Mouse (Mus musculus) thymus, adult 2 months (tissue): ENCODE measurements around the gene Troap.

Source experiments
- CTCF ChIP-seq: fragments of 200-500 bp; IDR thresholded peaks from 2 replicates; pipeline ENCODE4 v1.5.1; 2012; ENCODE audit warnings: mild to moderate bottlenecking, control low read depth, low read length, moderate library complexity, borderline replicate concordance; ENCODE audit not compliant: control insufficient read depth, poor library complexity, insufficient read depth; ENCODE audit errors: extremely low read depth
- POLR2A ChIP-seq: fragments of 200-500 bp; IDR thresholded peaks from 2 replicates; pipeline ENCODE4 v1.6.1; 2012; ENCODE audit warnings: mild to moderate bottlenecking, low read length, control low read depth, moderate library complexity; ENCODE audit not compliant: control insufficient read depth, poor library complexity, insufficient read depth; ENCODE audit errors: extremely low read depth

- TF ChIP-seq POLR2A (no peak), CTCF (no peak)
Measured at GRCm38 (mm10) chr15:99129441-99129840, 55.1 kb downstream of the Troap start.
